Mouse (Mus musculus): ENCODE data around the gene Bhlhe41.

- TF ChIP-seq CTCF (IDR thresholded peaks at IDR 0.05; ENCODE audit: extremely low read depth, insufficient read length, insufficient replicate concordance, low read depth, low read length) (no peak), POLR2A (IDR thresholded peaks at IDR 0.05; ENCODE audit: low read depth, low read length) (no peak)
Observed at GRCm38 (mm10) chr6:145835359-145835758, 30.0 kb downstream of the Bhlhe41 start.

Measured in small intestine, adult 2 months (tissue).